Mouse (Mus musculus) C2C12 (cell line): ENCODE data around the gene Eif2ak4.

Experiments
- CEBPB ChIP-seq: IDR thresholded peaks from one replicate; pipeline ENCODE4 v1.6.1; 2011; ENCODE audit warnings: low read depth, mild to moderate bottlenecking, control low read depth, moderate library complexity
- CTCF ChIP-seq: IDR thresholded peaks from one replicate; pipeline ENCODE4 v1.5.1; 2011; ENCODE audit not compliant: control insufficient read depth, insufficient read depth, insufficient read length
- MAX ChIP-seq: IDR thresholded peaks from one replicate; pipeline ENCODE4 v1.6.1; 2011; ENCODE audit warnings: mild to moderate bottlenecking, control low read depth
- USF1 ChIP-seq: IDR thresholded peaks from one replicate; pipeline ENCODE4 v1.6.1; 2011; ENCODE audit warnings: low read depth, mild to moderate bottlenecking, control low read depth, moderate library complexity

DNA sequence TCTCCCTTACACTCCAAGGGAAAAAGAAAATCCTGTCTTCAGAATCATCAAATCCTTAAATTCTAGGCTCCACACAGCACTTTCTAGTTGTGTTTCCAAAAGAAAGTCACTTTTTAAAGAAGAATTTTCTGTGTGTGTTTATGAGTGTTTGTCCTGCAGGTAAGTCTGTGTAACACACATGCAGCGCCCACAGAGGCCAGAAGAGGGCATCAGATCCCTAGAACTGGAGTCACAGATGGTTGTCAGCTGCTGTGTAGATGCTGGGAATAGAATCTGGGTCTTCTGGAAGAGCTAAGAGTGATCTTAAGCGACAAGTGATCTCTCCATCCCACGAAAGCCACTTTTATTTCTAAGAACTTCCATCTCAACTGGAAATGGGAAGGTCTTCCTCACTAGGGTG, 99.4 kb downstream of the Eif2ak4 start:
- TF ChIP-seq CTCF (no peak), USF1 (no peak), MAX (no peak), CEBPB (no peak)
